Mouse (Mus musculus) heart, adult 10 weeks (tissue): ENCODE data around the gene Gm42957. TPM values are rescaled to one million over a fixed set of nuclear protein-coding genes. Genes with fewer than 3 reads are reported as not detected.

Source experiments
- polyA plus RNA-seq: library from polyadenylated mRNA; stranded (reverse); fragments of 350-450 nt; fragmentation: Illumina TruSeq; extraction: RNeasy Lipid Tissue Mini Kit (QIAGEN cat#74804); gene quantifications from one replicate; pipeline ENCODE4 v1.2.3, GENCODE M21; 2014; ENCODE audit warnings: low read depth, low replicate concordance

Gm42957 gene
- polyA plus RNA-seq: not detected

GRCm38 (mm10) chr3:96634928-96635879, at the start of gene Gm42957, which contains the start of gene Pex11b:
TSS of gene Gm42957 (plus strand) at chr3:96635474.
TSS of gene Pex11b (plus strand) at chr3:96635376.

GRCm38 (mm10) chr3:96593790-96594560, 41.3 kb upstream of the Gm42957 start, which contains the start of gene Polr3gl:
TSS of gene Polr3gl (minus strand) at chr3:96594181.

GRCm38 (mm10) chr3:96596228-96596707, 39.0 kb upstream of the Gm42957 start, which contains the start of gene Ankrd34a:
TSS of gene Ankrd34a (plus strand) at chr3:96596636.

GRCm38 (mm10) chr3:96600639-96601250, 34.5 kb upstream of the Gm42957 start, which contains the start of gene Lix1l:
TSS of gene Lix1l (plus strand) at chr3:96601149.

GRCm38 (mm10) chr3:96629729-96630600, 5.3 kb upstream of the Gm42957 start, which contains the start of gene Rbm8a:
TSS of gene Rbm8a (plus strand) at chr3:96629933.

GRCm38 (mm10) chr3:96645018-96645649, 9.9 kb downstream of the Gm42957 start, which contains the start of gene Itga10:
TSS of gene Itga10 (plus strand) at chr3:96645584.

GRCm38 (mm10) chr3:96669727-96670468, 34.6 kb downstream of the Gm42957 start, which contains the start of gene Ankrd35:
TSS of gene Ankrd35 (plus strand) at chr3:96670131.

GRCm38 (mm10) chr3:96696198-96696765, 61.0 kb downstream of the Gm42957 start, which contains the start of gene Pias3:
TSS of gene Pias3 (plus strand) at chr3:96696384.

Other genes with a start within 250 kb of the Gm42957 start
- not detected for gene BC107364, start 183.2 kb upstream of the Gm42957 start, polyA plus RNA-seq
- gene Hfe2, start 110.3 kb upstream of the Gm42957 start, polyA plus RNA-seq: 209 TPM
- 516 TPM for gene Txnip, start 77.5 kb upstream of the Gm42957 start, polyA plus RNA-seq
- 2.6 TPM for gene Gm16253, start 58.5 kb upstream of the Gm42957 start, polyA plus RNA-seq
- gene Polr3gl, start 41.3 kb upstream of the Gm42957 start, polyA plus RNA-seq: 56.2 TPM
- 1.2 TPM for gene Ankrd34a, start 38.8 kb upstream of the Gm42957 start, polyA plus RNA-seq
- 31.8 TPM for gene Lix1l, start 34.3 kb upstream of the Gm42957 start, polyA plus RNA-seq
- 34.5 TPM for gene Rbm8a, start 5.5 kb upstream of the Gm42957 start, polyA plus RNA-seq
- 39.6 TPM for gene Pex11b, start 98 bp upstream of the Gm42957 start, polyA plus RNA-seq
- gene Itga10, start 10.1 kb downstream of the Gm42957 start, polyA plus RNA-seq: 2.5 TPM
- gene Ankrd35, start 34.7 kb downstream of the Gm42957 start, polyA plus RNA-seq: 1.1 TPM
- gene Pias3, start 60.9 kb downstream of the Gm42957 start, polyA plus RNA-seq: 17.0 TPM
- gene Nudt17, start 73.1 kb downstream of the Gm42957 start, polyA plus RNA-seq: 4.1 TPM
- gene Polr3c, start 92.2 kb downstream of the Gm42957 start, polyA plus RNA-seq: 23.6 TPM
- 24.0 TPM for gene Rnf115, start 92.2 kb downstream of the Gm42957 start, polyA plus RNA-seq
- not detected for gene Pdzk1, start 193.8 kb downstream of the Gm42957 start, polyA plus RNA-seq
- not detected for gene Cd160, start 193.9 kb downstream of the Gm42957 start, polyA plus RNA-seq